Mouse (Mus musculus) limb, embryonic 10.5 days (tissue): Measurements from ENCODE around the gene Igfbp3. TPM values are rescaled to one million over a fixed set of nuclear protein-coding genes. Genes with fewer than 3 reads are reported as not detected.
A peak's percentile ranks its signal among the peaks of the same experiment; 100 is the strongest.
"Not testable (repeated sequence)": the region's sequence is repeated elsewhere in the genome, so short reads cannot be mapped to it uniquely, and the experiment has no call there.

Source experiments
- DNase-seq: peaks from one replicate; pipeline ENCODE4 v3.0.0-alpha.2; 2017; ENCODE audit warnings: low spot score
- H3K27ac ChIP-seq: fragments of 300-500 bp; sonication (generic); 2 replicates; pipeline ENCODE4 v1.5.1; 2016; ENCODE audit warnings: mild to moderate bottlenecking
- H3K27me3 ChIP-seq: fragments of 300-500 bp; sonication (generic); 2 replicates; pipeline ENCODE4 v1.6.1; 2016; ENCODE audit warnings: low read depth, mild to moderate bottlenecking; ENCODE audit not compliant: poor library complexity, severe bottlenecking
- H3K36me3 ChIP-seq: fragments of 300-500 bp; sonication (generic); 2 replicates; pipeline ENCODE4 v1.6.1; 2016; ENCODE audit warnings: mild to moderate bottlenecking, moderate library complexity
- H3K4me1 ChIP-seq: fragments of 300-500 bp; sonication (generic); 2 replicates; pipeline ENCODE4 v1.6.1; 2016
- H3K4me3 ChIP-seq: fragments of 300-500 bp; sonication (generic); 2 replicates; pipeline ENCODE4 v1.5.1; 2016; ENCODE audit warnings: mild to moderate bottlenecking, moderate library complexity
- H3K9me3 ChIP-seq: fragments of 300-500 bp; sonication (generic); replicated peaks from 2 replicates; pipeline ENCODE4 v1.6.1; 2016; ENCODE audit warnings: mild to moderate bottlenecking
- WGBS: fragments of 180-500 bp; shearing (Covaris S2); methylation state at CpG from one replicate; pipeline ENCODE4 v1.1.7; 2016; 5-methylcytosine and 5-hydroxymethylcytosine counted together
- polyA plus RNA-seq: library from polyadenylated mRNA; unstranded; fragments of >200 nt; fragmentation: Nextera tagmentation; extraction: Ambion mirVana; gene quantifications from 2 replicates; pipeline ENCODE4 v1.2.1, GENCODE M21; 2016

Gene Igfbp3
- polyA plus RNA-seq, 1 experiment from 2014 or later, result 51.1 TPM

DNA sequence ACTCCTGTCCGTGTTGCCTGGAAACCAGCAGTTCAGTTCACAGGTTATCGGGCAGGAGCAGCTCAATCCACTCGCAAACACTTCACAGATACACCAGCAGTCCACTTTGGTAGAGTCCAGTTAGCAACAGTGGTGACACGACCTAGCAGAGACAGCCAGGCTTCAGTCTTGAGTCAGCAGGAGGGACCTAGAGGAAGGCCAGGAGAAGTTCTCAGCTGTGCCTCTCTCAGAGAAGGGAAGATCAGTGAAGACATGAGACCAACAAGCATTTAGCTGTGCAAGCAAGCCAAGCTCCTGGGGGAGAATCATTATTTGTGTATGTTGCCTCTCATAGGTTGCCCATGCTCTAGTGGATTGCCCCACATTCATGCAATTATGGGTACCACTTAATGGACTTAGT is 14.4 kb upstream of the Igfbp3 start:
- Histone ChIP-seq H3K27ac (no peak overlapping the region), H3K27me3 (no peaks in the 10 kb centered on the region), H3K4me1 (peaks cover 6% of the 10 kb centered on the region; the same call in 1 of the 2 replicates), H3K9me3 (no peaks in the 10 kb centered on the region), H3K36me3 (no peaks in the 10 kb centered on the region), H3K4me3 (no peak overlapping the region)
- 83% methylated on average over 4 of the region's 4 CpGs for WGBS
- no peak for DNase-seq

DNA sequence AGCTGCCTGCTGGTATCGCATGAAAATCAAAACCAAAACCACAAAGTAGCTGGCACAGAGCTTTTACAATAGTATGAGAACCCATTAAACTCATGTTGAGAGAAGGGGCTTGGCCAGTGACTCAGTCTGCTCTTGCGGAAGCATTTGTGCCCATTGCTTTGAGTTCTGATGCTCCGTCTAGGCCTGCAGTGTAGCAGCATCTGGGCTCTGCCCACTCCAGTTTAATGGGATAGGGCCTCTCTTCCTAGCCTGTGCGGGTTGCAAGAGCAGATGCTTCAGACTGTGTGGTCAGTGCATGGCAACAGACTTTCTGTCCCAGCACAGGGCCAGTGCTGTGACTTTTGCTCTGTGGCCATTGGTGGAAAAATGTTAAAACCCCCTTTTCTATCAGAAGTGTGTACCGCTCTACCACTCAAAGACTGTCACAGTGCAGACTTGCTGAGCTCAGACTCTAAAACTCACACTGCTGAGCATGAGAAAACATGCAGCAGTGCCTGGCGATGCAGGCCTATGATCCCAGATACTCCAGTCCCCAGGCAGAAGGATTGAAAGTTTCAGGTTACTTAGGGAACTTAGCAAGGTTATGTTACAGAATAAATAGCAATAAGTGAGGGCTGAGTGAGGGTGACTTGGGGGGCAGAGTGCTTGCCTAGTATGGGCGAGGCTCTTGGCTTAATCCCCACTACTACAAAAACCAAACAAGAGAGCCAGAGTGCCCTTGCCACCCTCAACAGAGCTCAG is 13.3 kb upstream of the Igfbp3 start:
- no peak for DNase-seq
- Histone ChIP-seq H3K4me3 (no peak overlapping the region), H3K36me3 (no peaks in the 10 kb centered on the region), H3K27me3 (no peaks in the 10 kb centered on the region), H3K27ac (no peak overlapping the region), H3K9me3 (no peaks in the 10 kb centered on the region), H3K4me1 (peaks cover 6% of the 10 kb centered on the region; the same call in 1 of the 2 replicates)
- WGBS, result 84% methylated on average over 7 of the region's 7 CpGs

DNA sequence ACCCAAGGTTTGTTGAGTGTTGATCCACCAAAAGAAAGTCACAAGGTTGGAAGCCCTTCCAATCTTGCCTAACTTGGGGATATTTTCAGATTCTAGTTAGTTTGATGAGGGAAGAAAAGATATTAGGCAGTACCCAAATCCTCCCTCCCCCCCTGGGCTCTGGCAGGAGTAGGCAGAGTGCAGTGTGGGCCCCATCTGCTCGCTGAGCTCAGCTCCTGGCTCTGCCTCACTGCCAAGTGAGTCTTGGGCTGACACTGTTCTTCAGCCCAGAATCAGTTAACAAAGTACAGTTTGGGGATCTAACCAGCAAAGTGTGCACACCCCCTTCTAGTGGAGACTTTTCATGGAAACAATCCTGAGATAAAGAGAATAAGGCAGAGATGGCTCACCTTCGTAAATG is 12.5 kb upstream of the Igfbp3 start:
- H3K36me3 ChIP-seq, result no peaks in the 10 kb centered on the region
- WGBS, result 81% methylated on average over 2 of the region's 2 CpGs

DNA sequence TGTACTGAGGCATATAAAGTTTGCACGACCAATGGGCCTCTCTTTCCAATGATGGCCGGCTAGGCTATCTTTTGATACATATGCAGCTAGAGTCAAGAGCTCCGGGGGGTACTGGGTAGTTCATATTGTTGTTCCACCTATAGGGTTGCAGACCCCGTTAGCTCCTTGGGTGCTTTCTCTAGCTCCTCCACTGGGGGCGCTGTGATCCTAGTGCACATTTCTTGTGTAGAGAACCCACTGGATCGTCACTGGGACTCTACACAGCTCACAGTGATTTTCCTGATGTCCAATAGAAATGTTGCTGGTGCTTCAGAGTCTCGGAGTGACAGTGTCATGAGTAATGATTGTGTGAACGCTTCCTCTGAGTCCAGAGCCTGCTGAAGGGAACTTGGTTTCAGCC is 8.1 kb upstream of the Igfbp3 start:
- H3K4me1 ChIP-seq, H3K4me3 ChIP-seq, H3K9me3 ChIP-seq, H3K27ac ChIP-seq, H3K36me3 ChIP-seq, H3K27me3 ChIP-seq, DNase-seq: not testable (repeated sequence)
- WGBS, result 77% methylated on average over 8 of the region's 8 CpGs

More for the DNA sequence above, 12.5 kb upstream of the Igfbp3 start:
- no peak overlapping the region; the same call in 1 of the 2 replicates for H3K27ac ChIP-seq
- DNase-seq, result no peak
- no peak overlapping the region for H3K4me3 ChIP-seq
- H3K27me3 ChIP-seq, result no peaks in the 10 kb centered on the region
- peaks cover 6% of the 10 kb centered on the region; the same call in 1 of the 2 replicates for H3K4me1 ChIP-seq
- no peaks in the 10 kb centered on the region for H3K9me3 ChIP-seq

DNA sequence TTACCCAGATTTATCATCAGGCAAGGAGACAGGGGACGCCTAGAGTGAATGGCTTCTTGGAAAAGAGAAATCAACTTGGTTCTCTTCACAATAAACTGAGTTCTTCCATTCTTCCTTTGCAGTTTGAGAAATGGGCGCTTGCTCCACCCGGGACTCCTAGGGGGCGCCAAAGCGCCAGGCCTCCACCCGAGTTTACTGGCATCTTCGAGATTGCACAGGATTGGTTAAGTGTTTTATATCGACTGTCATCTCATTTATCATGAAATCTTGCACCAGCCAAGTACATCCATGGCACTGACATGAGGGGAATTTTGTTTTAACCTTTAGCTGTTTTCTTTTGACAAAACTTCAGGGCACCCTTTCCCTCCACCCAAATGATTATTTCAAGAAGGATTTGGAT is 2.0 kb upstream of the Igfbp3 start:
- no peak overlapping the region for H3K27ac ChIP-seq
- H3K36me3 ChIP-seq, result no peaks in the 10 kb centered on the region
- peaks cover 47% of the 10 kb centered on the region for H3K27me3 ChIP-seq
- peak; percentile 76 for DNase-seq
- WGBS, result 14% methylated on average over 8 of the region's 8 CpGs
- no peaks in the 10 kb centered on the region for H3K9me3 ChIP-seq
- H3K4me3 ChIP-seq, result no peak overlapping the region
- H3K4me1 ChIP-seq, result peaks cover 41% of the 10 kb centered on the region

DNA sequence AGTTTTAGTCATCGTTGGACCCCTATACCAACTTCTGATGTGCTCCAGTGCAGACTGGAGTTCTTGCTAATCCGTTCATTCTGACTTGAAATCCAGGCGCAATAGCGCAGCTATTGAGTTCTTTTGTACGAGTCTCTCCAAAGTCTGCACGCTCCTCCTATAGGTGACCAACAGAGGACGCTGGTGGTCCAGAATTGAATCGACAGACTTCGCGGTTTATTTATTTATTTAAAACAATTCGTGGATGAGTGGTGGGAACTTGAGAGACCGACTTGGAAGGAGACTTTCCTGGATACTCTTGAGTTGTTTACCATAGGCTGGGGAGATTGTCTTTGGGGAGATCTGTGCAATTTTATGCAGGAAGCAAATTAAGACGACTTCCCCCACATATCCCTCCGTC is 1.0 kb upstream of the Igfbp3 start:
- Histone ChIP-seq H3K27ac (no peak overlapping the region), H3K36me3 (no peaks in the 10 kb centered on the region), H3K4me1 (peaks cover 43% of the 10 kb centered on the region), H3K27me3 (peaks cover 47% of the 10 kb centered on the region), H3K4me3 (peak overlapping the region; percentile 72; the same call in 1 of the 2 replicates), H3K9me3 (no peaks in the 10 kb centered on the region)
- peak; percentile 64 for DNase-seq
- WGBS, result 8% methylated on average over 14 of the region's 14 CpGs

DNA sequence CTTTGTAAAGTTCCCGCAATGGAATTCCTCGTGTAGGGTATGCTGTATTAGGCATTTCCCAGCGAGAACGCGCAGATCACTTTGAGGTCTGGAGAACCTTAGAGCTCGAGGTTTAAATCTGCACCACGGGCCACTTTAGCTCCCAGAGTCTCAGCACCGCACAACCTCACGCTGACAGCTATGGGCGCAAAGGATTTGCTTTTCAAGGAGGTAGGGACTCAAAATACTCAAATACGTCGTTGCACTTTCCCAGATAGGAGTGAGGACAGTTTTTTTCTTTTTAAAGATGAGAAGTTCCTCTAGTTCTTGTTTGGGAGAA is 578 bp upstream of the Igfbp3 start:
- 0 out of 2 replicates have a peak, but pooled peaks cover 1% of the 10 kb centered on the region for H3K36me3 ChIP-seq
- H3K27me3 ChIP-seq, result peaks cover 47% of the 10 kb centered on the region
- DNase-seq, result no peak
- no peaks in the 10 kb centered on the region for H3K9me3 ChIP-seq
- H3K27ac ChIP-seq, result no peak overlapping the region
- WGBS, result 1% methylated on average over 12 of the region's 12 CpGs
- H3K4me3 ChIP-seq, result peak overlapping the region; percentile 72
- peaks cover 43% of the 10 kb centered on the region for H3K4me1 ChIP-seq

DNA sequence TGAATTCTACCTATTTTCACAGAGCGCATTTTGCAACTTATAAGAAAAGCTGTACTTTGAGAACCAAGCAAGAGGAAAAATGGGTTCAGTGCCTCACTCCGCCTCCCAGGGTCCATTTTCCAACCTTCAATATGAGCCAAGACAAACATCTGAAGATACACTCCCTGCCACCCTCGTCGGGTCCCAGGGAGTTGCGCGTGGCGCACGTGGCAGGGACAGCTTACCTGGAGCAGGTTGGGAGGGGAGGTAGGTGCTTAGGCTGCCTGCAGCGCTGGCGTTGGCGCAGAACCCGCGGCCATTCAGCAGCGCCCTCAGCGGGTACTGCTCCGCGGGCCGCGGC is 592 bp downstream of the Igfbp3 start:
- H3K27ac ChIP-seq, result peak overlapping the region; percentile 81
- peaks cover 47% of the 10 kb centered on the region for H3K27me3 ChIP-seq
- no peak for DNase-seq
- H3K9me3 ChIP-seq, result no peaks in the 10 kb centered on the region
- peaks cover 10% of the 10 kb centered on the region; the same call in 1 of the 2 replicates for H3K36me3 ChIP-seq
- WGBS, result 2% methylated on average over 19 of the region's 19 CpGs
- H3K4me3 ChIP-seq, result peak overlapping the region; percentile 72
- peaks cover 43% of the 10 kb centered on the region for H3K4me1 ChIP-seq

DNA sequence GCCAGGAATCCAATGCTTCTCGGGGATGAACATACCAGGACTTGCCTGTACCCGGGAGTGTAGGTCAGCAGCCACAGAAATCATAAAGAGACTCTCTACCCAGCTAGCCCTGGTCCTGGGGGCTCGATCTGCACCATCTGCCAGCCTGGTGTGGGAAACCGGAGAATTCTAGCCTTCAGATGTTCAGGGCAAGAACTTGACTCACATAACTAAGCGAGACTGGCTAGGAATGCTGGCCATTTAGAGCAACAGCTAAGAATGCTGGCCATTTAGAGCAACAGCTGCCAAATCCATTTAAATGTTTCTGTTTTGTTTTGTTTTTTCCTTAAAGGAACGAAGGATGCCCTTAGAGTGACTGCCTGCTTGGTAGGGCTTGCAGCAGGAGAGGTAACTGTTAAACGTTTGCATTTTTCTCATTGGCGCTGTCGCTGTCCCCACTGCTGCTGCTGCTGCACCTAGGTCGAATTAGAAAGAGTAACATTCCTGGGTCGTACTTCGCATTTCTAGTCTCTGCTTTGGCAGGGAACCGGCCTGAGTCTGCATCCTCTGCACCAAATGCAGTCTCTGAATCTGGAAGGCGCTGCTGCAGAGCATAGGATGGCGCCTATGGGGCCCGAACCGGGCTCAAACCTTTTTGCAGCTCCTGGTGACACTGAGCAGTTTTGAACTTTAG is 1.5 kb downstream of the Igfbp3 start:
- peak; percentile 46 for DNase-seq
- peak overlapping the region; percentile 81; the same call in 1 of the 2 replicates for H3K27ac ChIP-seq
- no peaks in the 10 kb centered on the region for H3K9me3 ChIP-seq
- H3K4me3 ChIP-seq, result peak overlapping the region; percentile 72
- peaks cover 43% of the 10 kb centered on the region for H3K4me1 ChIP-seq
- H3K27me3 ChIP-seq, result peaks cover 47% of the 10 kb centered on the region
- H3K36me3 ChIP-seq, result peaks cover 12% of the 10 kb centered on the region; the same call in 1 of the 2 replicates
- 22% methylated on average over 17 of the region's 17 CpGs for WGBS

DNA sequence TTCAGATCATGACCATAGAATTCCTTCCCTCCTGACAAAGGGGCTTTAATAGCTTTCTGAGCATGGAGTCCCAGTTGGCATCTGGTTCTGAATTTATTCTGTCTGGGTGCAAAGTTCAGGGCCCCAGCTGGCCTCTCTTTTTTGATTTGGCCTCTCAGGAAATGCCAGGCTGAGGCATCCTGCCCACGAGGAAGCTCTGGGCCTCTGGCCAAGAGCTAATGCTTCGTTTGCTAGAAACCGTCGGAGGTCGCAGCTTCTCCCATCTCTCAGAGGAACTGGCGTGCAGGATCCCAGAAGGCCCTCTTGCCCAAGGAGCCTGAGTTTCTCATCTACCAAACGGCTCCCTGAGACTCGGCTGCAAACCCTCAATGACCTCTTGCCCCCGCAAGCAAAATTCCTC is 2.5 kb downstream of the Igfbp3 start:
- WGBS, result 33% methylated on average over 9 of the region's 9 CpGs
- Histone ChIP-seq H3K36me3 (peaks cover 15% of the 10 kb centered on the region; the same call in 1 of the 2 replicates), H3K4me3 (0 out of 2 replicates have a peak overlapping the region, but pooled peaks have one; percentile 6), H3K9me3 (no peaks in the 10 kb centered on the region), H3K4me1 (peaks cover 37% of the 10 kb centered on the region), H3K27ac (no peak overlapping the region), H3K27me3 (peaks cover 47% of the 10 kb centered on the region)
- peak; percentile 44 for DNase-seq

DNA sequence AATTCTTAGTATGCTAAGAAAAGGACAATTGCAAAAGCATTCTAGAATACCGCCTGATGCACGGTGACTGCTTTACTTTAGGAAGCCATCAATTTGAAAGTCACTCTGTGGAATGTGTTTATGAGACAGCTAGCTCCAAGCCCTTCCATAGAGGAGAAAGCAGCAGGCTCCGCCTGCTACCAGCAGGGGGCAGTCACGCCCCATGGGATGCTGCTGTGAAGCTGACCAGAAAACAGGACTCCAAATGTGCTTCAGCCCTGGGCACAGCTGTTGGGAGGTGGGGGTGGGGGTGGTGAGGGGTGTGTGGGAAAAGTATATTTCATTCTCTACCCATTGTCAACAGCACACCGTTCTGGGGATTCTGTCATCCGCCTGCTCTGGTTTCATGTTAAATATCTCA is 3.4 kb downstream of the Igfbp3 start:
- Histone ChIP-seq H3K27me3 (peaks cover 45% of the 10 kb centered on the region), H3K4me3 (no peak overlapping the region), H3K4me1 (peaks cover 35% of the 10 kb centered on the region), H3K9me3 (no peaks in the 10 kb centered on the region), H3K36me3 (peaks cover 15% of the 10 kb centered on the region; the same call in 1 of the 2 replicates), H3K27ac (no peak overlapping the region)
- peak; percentile 90 for DNase-seq
- 20% methylated on average over 6 of the region's 6 CpGs for WGBS

DNA sequence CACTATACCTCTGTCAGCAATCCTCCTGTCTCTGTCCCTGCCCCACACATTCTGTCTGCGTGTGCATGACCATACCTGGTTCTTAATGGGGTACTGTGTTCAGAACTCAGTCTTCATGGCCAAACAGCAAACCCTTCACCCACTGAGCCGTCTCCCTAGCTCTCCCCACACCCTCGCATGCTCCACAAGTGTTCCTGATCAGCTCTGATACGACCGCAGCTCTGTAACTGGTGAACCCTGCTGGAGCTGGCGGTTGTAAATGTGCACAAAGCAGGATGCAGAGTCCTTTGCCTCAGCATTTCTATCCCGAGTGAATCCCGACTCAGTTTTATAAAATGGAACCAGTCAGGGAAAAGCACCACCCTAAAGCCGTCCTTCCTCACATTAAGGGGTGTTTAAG is 9.9 kb downstream of the Igfbp3 start:
- Histone ChIP-seq H3K9me3 (no peaks in the 10 kb centered on the region), H3K36me3 (peaks cover 9% of the 10 kb centered on the region; the same call in 1 of the 2 replicates), H3K27ac (no peak overlapping the region), H3K27me3 (no peaks in the 10 kb centered on the region), H3K4me1 (no peaks in the 10 kb centered on the region), H3K4me3 (no peak overlapping the region)
- DNase-seq, result no peak
- 85% methylated on average over 9 of the region's 9 CpGs for WGBS

DNA sequence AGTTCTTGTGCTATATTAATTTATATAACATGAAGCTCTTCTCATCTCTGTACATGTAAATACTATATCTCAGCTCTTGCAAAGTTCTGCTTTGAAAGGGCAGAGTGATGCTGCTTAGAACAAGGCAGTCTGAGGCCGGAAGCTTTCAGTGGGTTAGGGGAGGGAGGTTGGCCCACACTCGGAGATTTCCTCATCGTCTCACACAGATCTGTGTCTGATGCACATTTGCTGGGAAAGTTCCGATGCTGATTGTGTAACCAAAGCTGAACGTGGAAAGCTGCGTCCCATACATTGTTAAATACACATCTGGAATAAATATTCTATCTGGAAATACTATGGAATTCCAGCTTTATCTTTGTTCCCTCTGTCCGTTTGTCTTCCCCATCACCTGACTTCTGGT is 11.5 kb downstream of the Igfbp3 start:
- Histone ChIP-seq H3K4me1 (0 out of 2 replicates have a peak, but pooled peaks cover 6% of the 10 kb centered on the region), H3K9me3 (no peaks in the 10 kb centered on the region), H3K36me3 (0 out of 2 replicates have a peak, but pooled peaks cover 3% of the 10 kb centered on the region), H3K27me3 (no peaks in the 10 kb centered on the region), H3K4me3 (no peak overlapping the region), H3K27ac (no peak overlapping the region)
- no peak for DNase-seq
- WGBS, result 81% methylated on average over 7 of the region's 7 CpGs
